Mouse (Mus musculus) c-Kit-positive CD71-positive TER-119-negative erythroid progenitor cells, embryonic 14.5 days (primary cell): ENCODE data around the gene Slc25a1.
A peak's percentile ranks its signal among the peaks of the same experiment; 100 is the strongest.

Source experiments
- DNase-seq: peaks from one replicate; pipeline ENCODE4 v3.0.0-alpha.2; 2013; ENCODE audit warnings: low read depth

Slc25a1 gene

GRCm38 (mm10) chr16:17921325-17922162 lies 6.5 kb downstream of the Slc25a1 start:
- peak; percentile 97 for DNase-seq

- DNase-seq: no peak
These were observed 7.4 kb downstream of the Slc25a1 start for GRCm38 (mm10) chr16:17920586-17920985.

GRCm38 (mm10) chr16:17914307-17915249 lies 13.4 kb downstream of the Slc25a1 start, which contains the start of gene Gsc2:
Gsc2 (minus strand) TSS chr16:17915059.
- no peak for DNase-seq

GRCm38 (mm10) chr16:17911052-17911595 lies 16.9 kb downstream of the Slc25a1 start, which contains the start of gene Ess2:
Ess2 (minus strand) TSS chr16:17911348.
- DNase-seq: peak; percentile 98

GRCm38 (mm10) chr16:17898462-17898861 lies 29.6 kb downstream of the Slc25a1 start, which contains the start of the genes Dgcr2 and Tssk2:
Dgcr2 (minus strand) TSS chr16:17898562.
Tssk2 (plus strand) TSS chr16:17898637.
- no peak for DNase-seq

GRCm38 (mm10) chr16:17896091-17896490 lies 31.9 kb downstream of the Slc25a1 start:
- DNase-seq: no peak

- DNase-seq: no peak
These were observed 34.1 kb downstream of the Slc25a1 start, which contains the start of gene Tssk1 for GRCm38 (mm10) chr16:17893923-17894322. Tssk1 (plus strand) TSS chr16:17894223.

- DNase-seq: no peak
These were observed 35.4 kb downstream of the Slc25a1 start for GRCm38 (mm10) chr16:17892606-17893005.

GRCm38 (mm10) chr16:17891567-17891959 lies 36.5 kb downstream of the Slc25a1 start, which contains the start of gene Gm20518:
Gm20518 (minus strand) TSS chr16:17891671.
- peak; percentile 96 for DNase-seq

- no peak for DNase-seq
These were observed 37.0 kb downstream of the Slc25a1 start for GRCm38 (mm10) chr16:17890917-17891566.

- no peak for DNase-seq
These were observed 37.7 kb downstream of the Slc25a1 start for GRCm38 (mm10) chr16:17890342-17890727.

GRCm38 (mm10) chr16:17889689-17890341 lies 38.2 kb downstream of the Slc25a1 start:
- no peak for DNase-seq

- no peak for DNase-seq
These were observed 43.9 kb downstream of the Slc25a1 start for GRCm38 (mm10) chr16:17884116-17884515.

- DNase-seq: no peak
These were observed 45.8 kb downstream of the Slc25a1 start for GRCm38 (mm10) chr16:17882196-17882595.

GRCm38 (mm10) chr16:17879571-17879970 lies 48.4 kb downstream of the Slc25a1 start:
- no peak for DNase-seq

GRCm38 (mm10) chr16:17876096-17876495 lies 51.9 kb downstream of the Slc25a1 start:
- no peak for DNase-seq
